Mouse (Mus musculus) liver, embryonic 14.5 days (tissue): ENCODE data around the gene Cd244a. TPM values are rescaled to one million over a fixed set of nuclear protein-coding genes. Genes with fewer than 3 reads are reported as not detected.

Experiments used
- ATAC-seq: fragments of 200-750 bp; cut with Nextera tagmentation; 2 replicates; pipeline ENCODE4 v1.8.0; 2017; ENCODE audit warnings: moderate number of reproducible peaks, mild to moderate bottlenecking, moderate library complexity; ENCODE audit not compliant: insufficient read depth
- DNase-seq, 3 experiments: peaks; one replicate each; pipeline ENCODE4 v3.0.0-alpha.2; 2012 to 2013; ENCODE audit warnings: low read depth in 3 of 3, low spot score in 3 of 3
- H3K27ac ChIP-seq: fragments of 300-500 bp; sonication (generic); 2 replicates; pipeline ENCODE4 v1.5.1; 2014; ENCODE audit warnings: moderate library complexity, mild to moderate bottlenecking, control low read depth, inconsistent platforms
- H3K27me3 ChIP-seq: fragments of 300-500 bp; sonication (generic); 2 replicates; pipeline ENCODE4 v1.6.1; 2014; ENCODE audit warnings: mild to moderate bottlenecking, low read length, moderate library complexity; ENCODE audit not compliant: control insufficient read depth, insufficient read depth
- H3K36me3 ChIP-seq: fragments of 300-500 bp; sonication (generic); replicated peaks from 2 replicates; pipeline ENCODE4 v1.6.1; 2014; ENCODE audit warnings: low read depth; ENCODE audit not compliant: control insufficient read depth, insufficient read depth
- H3K4me1 ChIP-seq, 2 experiments: fragments of 200-500 bp in 1 of 2; fragments of 300-500 bp in 1 of 2; sonication (generic) in 1 of 2; replicated peaks; 2 replicates each; pipeline ENCODE4 v1.6.1; 2012 to 2014; ENCODE audit warnings: antibody characterized with exemption in 1 of 2, inconsistent platforms in 1 of 2, low read length in 1 of 2; ENCODE audit not compliant: control insufficient read depth in 2 of 2, insufficient read depth in 2 of 2
- H3K4me2 ChIP-seq: fragments of 300-500 bp; sonication (generic); 2 replicates; pipeline ENCODE4 v1.6.1; 2014; ENCODE audit warnings: low read depth, mild to moderate bottlenecking, control low read depth, moderate library complexity
- H3K4me3 ChIP-seq, 2 experiments: fragments of 200-500 bp in 1 of 2; fragments of 300-500 bp in 1 of 2; sonication (generic) in 1 of 2; 2 replicates each; pipeline ENCODE4 v1.5.1; 2012 to 2014; ENCODE audit warnings: low read depth in 2 of 2, low read length in 2 of 2, mild to moderate bottlenecking in 2 of 2, control low read depth in 1 of 2, inconsistent platforms in 1 of 2, moderate library complexity in 1 of 2; ENCODE audit not compliant: insufficient read depth in 1 of 2
- H3K9ac ChIP-seq: fragments of 300-500 bp; sonication (generic); replicated peaks from 2 replicates; pipeline ENCODE4 v1.6.1; 2014; ENCODE audit warnings: mild to moderate bottlenecking, control low read depth, moderate library complexity
- H3K9me3 ChIP-seq: fragments of 300-500 bp; sonication (generic); 2 replicates; pipeline ENCODE4 v1.6.1; 2016; ENCODE audit warnings: low read length, mixed read lengths; ENCODE audit not compliant: control insufficient read depth
- CTCF ChIP-seq: IDR thresholded peaks from 2 replicates; pipeline ENCODE4 v1.5.1; 2016; ENCODE audit warnings: antibody characterized with exemption, low read depth, control low read depth
- EP300 ChIP-seq: IDR thresholded peaks from 2 replicates; pipeline ENCODE4 v1.6.1; 2016; ENCODE audit warnings: antibody characterized with exemption, low read depth
- WGBS: fragments of 180-500 bp; shearing (Covaris S2); extraction: QIAGEN DNeasy Blood & Tissue Kit; methylation state at CpG from one replicate; pipeline ENCODE4 v1.1.7; 2014; ENCODE audit not compliant: insufficient replicate concordance; 5-methylcytosine and 5-hydroxymethylcytosine counted together
- microRNA-seq: library from miRNA; unstranded; fragments of <30 nt; microRNA quantifications from one replicate; pipeline ENCODE4, GENCODE M21; 2016
- polyA plus RNA-seq, 2 experiments: library from polyadenylated mRNA; depleted of rRNA in 1 of 2; stranded (reverse) in 1 of 2; unstranded in 1 of 2; fragments of >200 nt; fragmentation: Nextera tagmentation in 1 of 2; extraction: Ambion mirVana in 1 of 2; gene quantifications; 2 replicates each; pipeline versions ENCODE4 v1.2.1 to v1.2.3; 2012 to 2014

The Cd244a gene
- polyA plus RNA-seq, 2 experiments, result 0.12 to 0.22 TPM

DNA sequence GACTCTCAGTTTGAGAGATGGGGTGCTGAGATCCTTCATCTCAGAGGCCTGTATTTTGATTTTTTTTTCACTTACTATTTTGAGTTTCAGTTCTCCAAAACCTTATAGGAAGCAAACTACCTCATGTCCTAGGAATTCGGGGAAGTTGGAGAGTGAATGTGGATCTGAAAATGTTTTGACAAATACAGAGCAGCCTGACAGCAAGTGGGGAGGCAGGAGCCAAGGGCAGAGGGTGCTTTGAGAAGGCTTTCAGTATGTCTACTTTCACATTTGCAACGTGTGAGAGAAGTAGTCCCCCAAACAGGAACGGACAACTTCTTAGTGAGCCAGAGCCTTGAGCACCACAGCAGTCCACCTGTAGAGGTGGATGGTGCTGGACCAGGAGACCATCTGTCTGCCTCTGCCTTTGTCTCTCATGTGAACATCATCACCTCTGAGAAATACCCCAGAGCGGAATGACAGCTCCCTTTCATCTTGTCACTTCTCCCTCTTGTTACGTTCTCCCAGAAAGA is 87.5 kb downstream of the Cd244a start:
- Histone ChIP-seq H3K27me3 (no peaks in the 10 kb centered on the region), H3K4me3 (no peak overlapping the region), H3K27ac (no peak overlapping the region), H3K36me3 (no peaks in the 10 kb centered on the region), H3K4me1 (peaks cover 0 to 7% of the 10 kb centered on the region in 2 experiments; a peak in 2 of 4 replicates), H3K9ac (no peak overlapping the region), H3K4me2 (no peak overlapping the region), H3K9me3 (no peaks in the 10 kb centered on the region)
- no peak for ATAC-seq
- WGBS, result 47% methylated on average over 5 of the region's 5 CpGs
- no peak for TF ChIP-seq EP300
- no peak for DNase-seq

DNA sequence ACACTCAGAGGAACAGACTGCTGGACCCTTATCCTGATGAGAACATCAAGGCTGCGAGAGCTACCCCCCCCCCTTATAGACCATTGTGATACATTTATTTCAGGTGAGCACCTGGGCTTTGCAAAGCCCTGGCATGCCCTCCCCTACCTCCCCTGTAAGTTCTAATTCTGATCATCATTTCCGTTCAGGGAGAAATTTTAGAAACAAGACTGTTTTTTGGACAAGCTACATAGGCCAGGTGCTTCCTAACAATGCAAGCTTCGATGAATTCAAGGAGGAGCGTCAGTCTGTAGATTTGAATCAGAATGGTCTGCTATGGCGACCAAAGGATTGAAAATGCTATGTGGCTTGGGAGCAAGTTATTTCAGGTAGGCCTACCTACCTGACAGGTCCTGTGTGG is 88.7 kb downstream of the Cd244a start:
- Histone ChIP-seq H3K9me3 (no peaks in the 10 kb centered on the region), H3K27me3 (no peaks in the 10 kb centered on the region), H3K4me1 (peaks cover 0 to 7% of the 10 kb centered on the region in 2 experiments; a peak in 2 of 4 replicates), H3K9ac (no peak overlapping the region), H3K36me3 (no peaks in the 10 kb centered on the region), H3K4me3 (no peak overlapping the region), H3K4me2 (no peak overlapping the region), H3K27ac (no peak overlapping the region)
- WGBS, result 61% methylated on average over 5 of the region's 5 CpGs
- no peak for TF ChIP-seq EP300
- ATAC-seq (no peak), DNase-seq (no peak)

DNA sequence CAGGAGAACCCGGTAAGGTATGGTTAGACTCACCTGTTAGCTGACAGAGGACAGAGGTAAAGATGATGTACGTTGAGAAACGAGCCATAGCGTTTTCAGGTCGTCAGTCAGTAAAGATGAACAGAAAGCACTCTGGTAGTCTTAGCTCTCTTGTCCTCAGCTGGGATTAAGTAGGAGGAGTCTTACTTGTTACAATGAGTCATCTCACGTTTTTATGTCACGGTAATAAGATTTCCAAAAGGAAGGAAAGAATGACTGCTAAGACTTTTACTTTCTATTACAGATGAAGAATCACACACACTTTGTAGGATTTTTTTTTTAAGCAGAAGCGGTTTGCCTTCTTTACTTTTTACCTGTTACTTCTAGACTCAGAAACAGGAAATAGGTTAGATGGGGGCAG is 89.8 kb downstream of the Cd244a start:
- DNase-seq, result no peak
- no peak for TF ChIP-seq CTCF
- no peak for TF ChIP-seq EP300

DNA sequence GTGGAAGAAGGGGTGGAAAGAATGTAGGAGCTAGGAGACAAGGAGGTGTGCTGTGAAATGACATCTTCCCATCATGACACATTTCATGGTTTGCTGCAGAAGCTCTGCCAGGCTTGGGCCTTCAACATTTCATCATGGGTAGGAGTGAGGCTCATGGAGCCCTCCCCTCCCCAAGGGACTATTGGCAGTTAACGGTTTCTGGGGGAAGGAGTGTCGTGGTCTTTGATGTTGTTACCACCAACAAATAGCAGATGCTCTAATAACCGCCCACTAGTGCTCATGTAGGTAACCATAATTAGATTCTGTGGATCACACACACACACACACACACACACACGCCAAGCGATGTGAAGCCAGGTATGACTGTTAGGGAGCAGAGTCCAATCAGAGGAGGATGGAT is 93.7 kb downstream of the Cd244a start, which contains the start of gene Slamf7:
Gene Slamf7 (minus strand): TSS at position 302 of the 400 bp plus-strand sequence.
- Histone ChIP-seq H3K4me2 (no peak within 1 kb of the TSS), H3K4me3 (no peak within 1 kb of the TSS), H3K27ac (no peak within 1 kb of the TSS), H3K4me1 (no peaks in the 10 kb centered on the region), H3K36me3 (no peaks in the 10 kb centered on the region), H3K9ac (no peak within 1 kb of the TSS), H3K9me3 (no peaks in the 10 kb centered on the region), H3K27me3 (no peaks in the 10 kb centered on the region)
- TF ChIP-seq EP300 (no peak), CTCF (no peak)
- no peak for DNase-seq
- ATAC-seq, result no peak
- WGBS, result 73% methylated on average over 5 of the region's 5 CpGs

More for the DNA sequence above, 89.8 kb downstream of the Cd244a start:
- Histone ChIP-seq H3K4me1 (peaks cover 0 to 2% of the 10 kb centered on the region in 2 experiments; a peak in 2 of 4 replicates), H3K9me3 (no peaks in the 10 kb centered on the region), H3K9ac (no peak overlapping the region), H3K4me3 (no peak overlapping the region), H3K27ac (no peak overlapping the region), H3K4me2 (no peak overlapping the region), H3K36me3 (no peaks in the 10 kb centered on the region), H3K27me3 (no peaks in the 10 kb centered on the region)
- WGBS, result 54% methylated on average over 8 of the region's 8 CpGs
- ATAC-seq, result no peak

DNA sequence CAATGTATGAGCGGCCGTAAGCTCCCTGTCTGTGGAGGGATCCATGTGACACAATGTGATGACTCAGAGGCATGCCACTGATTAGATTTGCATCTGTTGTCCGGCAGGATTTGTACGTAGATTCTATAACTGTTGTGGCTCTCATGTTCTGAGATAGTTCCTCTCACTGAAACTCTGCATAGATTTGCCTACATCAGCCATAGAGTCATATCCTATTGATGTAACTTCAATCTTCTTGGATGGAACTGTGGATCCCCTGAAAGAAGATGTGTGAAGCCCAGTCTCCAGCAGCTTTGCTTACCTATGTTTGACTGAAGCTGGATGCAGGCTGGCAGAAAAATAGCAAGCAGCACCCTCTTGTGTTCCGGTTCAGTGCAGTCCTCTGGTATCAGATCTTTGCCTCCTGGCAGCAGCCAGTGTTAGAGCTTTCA is 99.6 kb downstream of the Cd244a start:
- Histone ChIP-seq H3K4me2 (no peak overlapping the region), H3K27me3 (no peaks in the 10 kb centered on the region), H3K9ac (no peak overlapping the region), H3K4me1 (no peaks in the 10 kb centered on the region), H3K9me3 (no peaks in the 10 kb centered on the region), H3K27ac (no peak overlapping the region), H3K36me3 (no peaks in the 10 kb centered on the region), H3K4me3 (no peak overlapping the region)
- DNase-seq (no peak), ATAC-seq (no peak)
- WGBS, result 49% methylated on average over 5 of the region's 5 CpGs
- no peak for TF ChIP-seq CTCF
- no peak for TF ChIP-seq EP300

Small RNA genes lying within 50 kb of the gene (microRNA-seq; reads per million reads assigned to microRNA genes)
- not detected for gene Mir7683

Other genes starting within 250 kb of the Cd244a start
- gene Dedd, start 230.0 kb upstream of the Cd244a start, polyA plus RNA-seq (2012; rRNA removed), result 15.3 and 15.8 TPM in 2 replicates
- 16.5 and 18.9 TPM in 2 replicates for gene Dedd, start 230.0 kb upstream of the Cd244a start, polyA plus RNA-seq (2014; fragmentation: Nextera tagmentation; extraction: Ambion mirVana)
- 23.4 and 24.0 TPM in 2 replicates for gene Nit1, start 213.5 kb upstream of the Cd244a start, polyA plus RNA-seq (2012; rRNA removed)
- 22.1 and 23.3 TPM in 2 replicates for gene Nit1, start 213.5 kb upstream of the Cd244a start, polyA plus RNA-seq (2014; fragmentation: Nextera tagmentation; extraction: Ambion mirVana)
- gene Pfdn2, start 213.5 kb upstream of the Cd244a start, polyA plus RNA-seq (2012; rRNA removed), result 7.9 and 36.2 TPM in 2 replicates
- gene Pfdn2, start 213.5 kb upstream of the Cd244a start, polyA plus RNA-seq (2014; fragmentation: Nextera tagmentation; extraction: Ambion mirVana), result 19.9 and 20.7 TPM in 2 replicates
- 0.27 and 0.39 TPM in 2 replicates for gene Klhdc9, start 198.4 kb upstream of the Cd244a start, polyA plus RNA-seq (2012; rRNA removed)
- gene Klhdc9, start 198.4 kb upstream of the Cd244a start, polyA plus RNA-seq (2014; fragmentation: Nextera tagmentation; extraction: Ambion mirVana), result 0.49 and 0.70 TPM in 2 replicates
- gene Nectin4, start 189.1 kb upstream of the Cd244a start, polyA plus RNA-seq (2012; rRNA removed), result 0.09 and 0.12 TPM in 2 replicates
- gene Nectin4, start 189.1 kb upstream of the Cd244a start, polyA plus RNA-seq (2014; fragmentation: Nextera tagmentation; extraction: Ambion mirVana), result 0.04 and 0.06 TPM in 2 replicates
- 2.2 and 3.0 TPM in 2 replicates for gene Arhgap30, start 170.2 kb upstream of the Cd244a start, polyA plus RNA-seq (2012; rRNA removed)
- gene Arhgap30, start 170.2 kb upstream of the Cd244a start, polyA plus RNA-seq (2014; fragmentation: Nextera tagmentation; extraction: Ambion mirVana), result 1.8 and 1.9 TPM in 2 replicates
- gene Usf1, start 147.9 kb upstream of the Cd244a start, polyA plus RNA-seq (2012; rRNA removed), result 13.4 and 16.9 TPM in 2 replicates
- 15.0 and 18.9 TPM in 2 replicates for gene Usf1, start 147.9 kb upstream of the Cd244a start, polyA plus RNA-seq (2014; fragmentation: Nextera tagmentation; extraction: Ambion mirVana)
- 0.60 and 0.90 TPM in 2 replicates for gene Tstd1, start 140.3 kb upstream of the Cd244a start, polyA plus RNA-seq (2012; rRNA removed)
- gene Tstd1, start 140.3 kb upstream of the Cd244a start, polyA plus RNA-seq (2014; fragmentation: Nextera tagmentation; extraction: Ambion mirVana), result 0.19 and 0.75 TPM in 2 replicates
- 11.9 TPM in 2 replicates for gene F11r, start 121.7 kb upstream of the Cd244a start, polyA plus RNA-seq (2012; rRNA removed)
- gene F11r, start 121.7 kb upstream of the Cd244a start, polyA plus RNA-seq (2014; fragmentation: Nextera tagmentation; extraction: Ambion mirVana), result 13.6 and 14.0 TPM in 2 replicates
- 1.7 and 2.5 TPM in 2 replicates for gene Alyref2, start 55.7 kb upstream of the Cd244a start, polyA plus RNA-seq (2012; rRNA removed)
- 2.4 and 2.9 TPM in 2 replicates for gene Alyref2, start 55.7 kb upstream of the Cd244a start, polyA plus RNA-seq (2014; fragmentation: Nextera tagmentation; extraction: Ambion mirVana)
- gene Itln1, start 23.9 kb upstream of the Cd244a start, polyA plus RNA-seq (2012; rRNA removed), result not detected in 2 replicates
- not detected in 2 replicates for gene Itln1, start 23.9 kb upstream of the Cd244a start, polyA plus RNA-seq (2014; fragmentation: Nextera tagmentation; extraction: Ambion mirVana)
- 1.0 and 1.2 TPM in 2 replicates for gene Ly9, start 48.2 kb downstream of the Cd244a start, polyA plus RNA-seq (2012; rRNA removed)
- gene Ly9, start 48.2 kb downstream of the Cd244a start, polyA plus RNA-seq (2014; fragmentation: Nextera tagmentation; extraction: Ambion mirVana), result 0.18 and 0.20 TPM in 2 replicates
- gene Slamf7, start 93.8 kb downstream of the Cd244a start, polyA plus RNA-seq (2012; rRNA removed), result 0.03 and 0.04 TPM in 2 replicates
- gene Slamf7, start 93.8 kb downstream of the Cd244a start, polyA plus RNA-seq (2014; fragmentation: Nextera tagmentation; extraction: Ambion mirVana), result 0.17 and 0.25 TPM in 2 replicates
- gene Cd48, start 122.8 kb downstream of the Cd244a start, polyA plus RNA-seq (2012; rRNA removed), result 5.1 and 5.6 TPM in 2 replicates
- 8.9 and 11.2 TPM in 2 replicates for gene Cd48, start 122.8 kb downstream of the Cd244a start, polyA plus RNA-seq (2014; fragmentation: Nextera tagmentation; extraction: Ambion mirVana)
- 1.0 and 1.5 TPM in 2 replicates for gene Slamf1, start 207.9 kb downstream of the Cd244a start, polyA plus RNA-seq (2012; rRNA removed)
- gene Slamf1, start 207.9 kb downstream of the Cd244a start, polyA plus RNA-seq (2014; fragmentation: Nextera tagmentation; extraction: Ambion mirVana), result 2.1 and 2.8 TPM in 2 replicates